Mouse (Mus musculus) liver, postnatal 0 days (tissue): ENCODE data around the gene Cspg5. TPM values are rescaled to one million over a fixed set of nuclear protein-coding genes. Genes with fewer than 3 reads are reported as not detected.

Source experiments
- ATAC-seq: fragments of 200-750 bp; cut with Nextera tagmentation; 2 replicates; pipeline ENCODE4 v1.8.0; 2017; ENCODE audit warnings: mild to moderate bottlenecking, moderate library complexity
- DNase-seq: peaks from one replicate; pipeline ENCODE4 v3.0.0-alpha.2; 2016
- H3K27ac ChIP-seq: fragments of 300-500 bp; sonication (generic); 2 replicates; pipeline ENCODE4 v1.5.1; 2014; ENCODE audit warnings: antibody characterized with exemption, moderate library complexity, mild to moderate bottlenecking, low read depth
- H3K27me3 ChIP-seq: fragments of 300-500 bp; sonication (generic); 2 replicates; pipeline ENCODE4 v1.6.1; 2014; ENCODE audit warnings: low read length, control low read depth, mixed read lengths; ENCODE audit not compliant: insufficient read depth
- H3K36me3 ChIP-seq: fragments of 300-500 bp; sonication (generic); replicated peaks from 2 replicates; pipeline ENCODE4 v1.6.1; 2014; ENCODE audit warnings: mild to moderate bottlenecking, control low read depth, low read length, moderate library complexity, mixed read lengths; ENCODE audit not compliant: insufficient read depth
- H3K4me1 ChIP-seq: fragments of 300-500 bp; sonication (generic); 2 replicates; pipeline ENCODE4 v1.6.1; 2014; ENCODE audit warnings: antibody characterized with exemption, mild to moderate bottlenecking, control low read depth; ENCODE audit not compliant: insufficient read depth
- H3K4me2 ChIP-seq: fragments of 300-500 bp; sonication (generic); 2 replicates; pipeline ENCODE4 v1.6.1; 2014; ENCODE audit warnings: low read depth, mild to moderate bottlenecking, low read length, moderate library complexity, mixed read lengths
- H3K4me3 ChIP-seq: fragments of 300-500 bp; sonication (generic); 2 replicates; pipeline ENCODE4 v1.5.1; 2014; ENCODE audit warnings: low read depth, low read length
- H3K9ac ChIP-seq: fragments of 300-500 bp; sonication (generic); replicated peaks from 2 replicates; pipeline ENCODE4 v1.6.1; 2014; ENCODE audit warnings: mild to moderate bottlenecking, moderate library complexity
- H3K9me3 ChIP-seq: fragments of 300-500 bp; sonication (generic); 2 replicates; pipeline ENCODE4 v1.6.1; 2016; ENCODE audit warnings: mild to moderate bottlenecking, control low read depth, low read length, mixed read lengths
- CTCF ChIP-seq: sonication (generic); IDR thresholded peaks from 2 replicates; pipeline ENCODE4 v1.5.1; 2016; ENCODE audit warnings: antibody characterized with exemption, low read depth
- EP300 ChIP-seq: IDR thresholded peaks from 2 replicates; pipeline ENCODE4 v1.6.1; 2016; ENCODE audit warnings: antibody characterized with exemption, low read depth, mild to moderate bottlenecking
- WGBS: fragments of 180-500 bp; shearing (Covaris S2); extraction: QIAGEN DNeasy Blood & Tissue Kit; methylation state at CpG from one replicate; pipeline ENCODE4 v1.1.7; 2014; ENCODE audit not compliant: insufficient replicate concordance; 5-methylcytosine and 5-hydroxymethylcytosine counted together
- polyA plus RNA-seq: library from polyadenylated mRNA; unstranded; fragments of >200 nt; fragmentation: Nextera tagmentation; extraction: Ambion mirVana; gene quantifications from 2 replicates; pipeline ENCODE4 v1.2.1, GENCODE M21; 2015

Cspg5 gene
- 0.31 and 0.41 TPM in 2 replicates for polyA plus RNA-seq

DNA sequence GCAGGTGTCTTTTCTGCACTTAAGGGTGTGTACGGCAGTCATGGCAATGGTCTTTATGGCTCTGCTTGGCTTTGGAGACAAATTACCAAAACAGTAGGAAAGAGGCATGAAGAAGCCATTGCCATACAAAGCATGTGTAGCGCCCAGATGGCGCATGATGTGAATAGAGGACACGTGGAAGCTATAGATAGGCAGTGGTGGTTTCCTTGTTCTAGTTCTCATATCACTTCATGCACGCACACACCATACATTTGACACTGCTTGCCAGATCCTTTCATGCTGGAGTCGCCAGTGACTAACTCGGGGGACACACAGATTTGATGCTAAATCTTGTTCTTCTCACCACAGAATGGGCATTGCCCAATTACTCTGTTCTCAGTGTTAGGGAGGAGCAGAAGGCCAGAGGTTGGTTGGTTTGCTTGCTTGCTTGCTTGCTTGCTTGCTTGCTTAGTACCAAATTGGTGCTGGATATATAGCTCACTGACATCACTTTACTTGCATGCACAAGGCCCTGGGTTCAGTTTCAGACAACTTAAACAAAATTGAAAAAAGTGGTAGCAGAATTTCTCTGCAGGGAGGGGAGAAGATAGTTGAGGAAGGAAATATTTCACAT, at the start of gene Cspg5:
Gene Cspg5, plus strand, starts transcription at position 563 of the 613 bp plus-strand sequence.
- Histone ChIP-seq H3K4me3 (peak within 1 kb of the TSS; percentile 62), H3K9ac (no peak within 1 kb of the TSS), H3K27me3 (peaks cover 23% of the 10 kb centered on the region), H3K27ac (no peak within 1 kb of the TSS), H3K4me1 (peaks cover 11% of the 10 kb centered on the region), H3K4me2 (peak within 1 kb of the TSS; percentile 99), H3K9me3 (no peaks in the 10 kb centered on the region), H3K36me3 (peaks cover 3% of the 10 kb centered on the region)
- ATAC-seq (no peak), DNase-seq (no peak)
- 53% methylated on average over 7 of the region's 7 CpGs for WGBS
- TF ChIP-seq EP300 (no peak), CTCF (no peak)

DNA sequence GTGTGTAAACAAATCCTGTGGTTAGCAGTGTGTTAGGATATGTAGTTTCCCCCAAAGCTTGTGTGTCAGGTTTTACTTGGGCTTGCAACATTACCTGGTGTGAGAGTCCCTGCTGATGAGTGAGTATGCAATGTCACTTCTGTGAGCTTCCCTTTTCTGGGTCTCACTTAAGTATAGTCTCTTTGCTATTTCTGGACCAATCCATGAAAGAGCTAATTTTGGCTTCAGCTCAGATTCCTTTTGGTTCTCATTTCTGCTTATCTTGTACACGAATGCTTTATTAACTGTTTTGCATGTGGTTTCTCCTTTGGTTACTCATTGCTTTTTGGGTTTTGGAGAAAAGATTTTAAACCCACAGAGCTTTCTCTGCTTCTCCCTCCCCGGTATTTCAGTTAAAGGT, 43.7 kb upstream of the Cspg5 start:
- no peak for TF ChIP-seq CTCF
- Histone ChIP-seq H3K27ac (no peak overlapping the region), H3K4me3 (no peak overlapping the region), H3K36me3 (peaks cover 60% of the 10 kb centered on the region), H3K9me3 (no peaks in the 10 kb centered on the region), H3K27me3 (no peaks in the 10 kb centered on the region), H3K4me1 (no peaks in the 10 kb centered on the region), H3K4me2 (no peak overlapping the region), H3K9ac (no peak overlapping the region)
- ATAC-seq: no peak
- DNase-seq: no peak
- 57% methylated on average over 2 of the region's 2 CpGs for WGBS

DNA sequence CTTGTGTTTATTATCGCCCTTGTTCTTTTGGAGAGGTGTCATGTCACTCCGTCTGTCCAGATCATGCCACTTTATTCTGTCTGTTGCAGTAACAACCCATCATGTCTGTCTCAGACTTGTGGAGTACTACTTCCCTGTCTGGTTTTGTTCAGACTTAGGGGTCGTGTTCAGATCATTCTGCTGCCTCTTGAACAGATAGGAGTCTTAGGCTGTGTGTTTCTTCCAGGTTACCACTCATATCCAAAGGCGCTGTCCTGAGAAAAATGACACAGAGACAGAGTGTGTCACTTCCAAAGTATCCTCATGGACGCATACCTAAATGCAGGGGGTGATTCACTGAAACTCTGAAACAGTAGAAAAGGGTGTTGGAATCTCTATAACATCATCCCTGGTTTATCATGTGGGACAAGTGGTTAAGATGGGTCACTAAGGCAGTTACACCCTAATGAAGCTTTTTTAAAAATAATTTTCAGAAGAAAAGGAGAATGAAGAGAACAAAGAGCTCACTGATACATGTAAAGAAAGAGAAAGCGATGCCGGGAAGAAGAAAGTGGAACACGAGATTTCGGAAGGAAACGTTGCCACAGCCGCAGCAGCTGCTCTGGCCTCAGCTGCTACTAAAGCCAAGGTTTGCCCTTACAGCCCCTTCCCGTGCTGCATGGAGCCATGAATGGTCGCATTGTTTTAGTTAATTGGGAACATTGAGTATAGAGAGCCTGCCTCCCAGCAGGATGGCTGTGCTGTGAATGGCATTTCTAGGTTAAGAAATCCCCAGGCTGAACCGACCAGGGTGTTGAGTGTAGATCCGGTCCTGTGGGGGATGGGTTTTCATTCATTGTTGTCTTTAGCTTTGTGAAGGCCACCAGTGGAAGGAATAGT, 37.8 kb upstream of the Cspg5 start:
- ATAC-seq (no peak), DNase-seq (no peak)
- Histone ChIP-seq H3K4me3 (no peak overlapping the region), H3K4me1 (no peaks in the 10 kb centered on the region), H3K27ac (no peak overlapping the region), H3K4me2 (no peak overlapping the region), H3K9me3 (no peaks in the 10 kb centered on the region), H3K36me3 (peaks cover 64% of the 10 kb centered on the region), H3K27me3 (no peaks in the 10 kb centered on the region), H3K9ac (no peak overlapping the region)
- TF ChIP-seq EP300: no peak
- TF ChIP-seq CTCF: no peak
- 79% methylated on average over 15 of the region's 15 CpGs for WGBS

DNA sequence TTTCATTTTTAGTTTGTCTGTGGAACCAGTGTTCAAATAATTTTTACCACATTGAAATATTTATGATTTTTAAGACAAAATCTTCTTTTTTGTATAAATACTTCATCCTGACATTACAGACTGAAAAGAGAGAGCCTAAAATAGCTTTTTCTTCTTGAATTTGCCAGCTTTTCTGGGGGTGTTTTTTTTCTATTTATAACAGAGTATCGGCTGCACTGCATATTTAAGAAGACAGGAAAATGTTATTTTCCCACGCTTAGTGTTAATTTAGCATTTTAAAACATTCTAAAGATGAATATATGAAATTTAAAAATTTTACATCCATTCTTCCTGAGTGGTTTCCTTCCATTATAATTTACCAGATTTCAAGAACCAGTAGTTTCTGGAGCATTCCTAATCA, 37.1 kb upstream of the Cspg5 start:
- Histone ChIP-seq H3K9me3 (no peaks in the 10 kb centered on the region), H3K27ac (no peak overlapping the region), H3K27me3 (no peaks in the 10 kb centered on the region), H3K9ac (no peak overlapping the region), H3K4me2 (no peak overlapping the region), H3K4me3 (no peak overlapping the region), H3K4me1 (no peaks in the 10 kb centered on the region), H3K36me3 (peaks cover 64% of the 10 kb centered on the region)
- TF ChIP-seq CTCF (no peak), EP300 (no peak)
- no peak for ATAC-seq
- 89% methylated on average over 2 of the region's 2 CpGs for WGBS
- DNase-seq: no peak

DNA sequence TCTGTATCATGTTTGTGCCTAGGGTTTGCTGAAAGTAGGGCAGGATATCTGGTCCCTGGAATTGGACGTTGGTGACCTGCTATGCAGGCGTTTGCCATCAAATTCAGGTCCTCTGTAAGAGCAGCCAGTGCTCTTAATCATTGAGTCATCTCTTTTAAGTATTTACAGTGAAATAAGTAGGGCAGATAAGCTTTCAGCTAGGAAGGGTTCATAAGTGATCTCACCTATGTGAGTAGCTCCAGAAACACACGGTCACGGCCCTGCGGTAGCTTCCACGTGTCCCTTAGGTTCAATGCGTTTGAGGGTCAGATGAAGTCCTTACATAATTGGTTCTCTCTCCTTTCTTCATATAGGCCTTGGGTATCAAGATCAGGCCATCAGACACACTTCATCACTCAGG, 35.3 kb upstream of the Cspg5 start:
- H3K4me2 ChIP-seq: no peak overlapping the region
- no peak for DNase-seq
- H3K9ac ChIP-seq: no peak overlapping the region
- TF ChIP-seq CTCF: no peak
- TF ChIP-seq EP300: no peak
- WGBS: 71% methylated on average over 7 of the region's 7 CpGs
- no peaks in the 10 kb centered on the region for H3K27me3 ChIP-seq
- no peaks in the 10 kb centered on the region for H3K9me3 ChIP-seq
- H3K4me1 ChIP-seq: no peaks in the 10 kb centered on the region
- H3K4me3 ChIP-seq: no peak overlapping the region
- ATAC-seq: no peak
- peaks cover 67% of the 10 kb centered on the region for H3K36me3 ChIP-seq
- H3K27ac ChIP-seq: no peak overlapping the region

DNA sequence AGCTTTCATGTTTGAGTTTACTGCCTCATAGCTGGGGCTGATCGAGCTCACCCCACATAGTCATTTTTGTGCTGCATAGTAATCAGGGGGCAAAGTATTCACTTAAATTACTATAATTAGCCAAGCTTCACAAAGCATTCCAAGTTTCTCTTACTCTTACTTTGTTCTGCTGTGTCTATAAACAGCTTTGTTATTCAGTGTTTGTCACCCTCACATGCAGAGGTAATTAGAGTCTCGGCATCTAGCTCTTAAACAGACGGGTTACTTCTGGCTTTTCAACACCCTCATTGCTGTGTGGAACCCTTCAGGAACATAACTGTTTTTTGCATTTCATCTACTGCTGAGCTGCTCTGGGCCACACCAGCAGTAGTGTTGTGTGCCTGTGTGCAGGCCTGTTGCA, 34.6 kb upstream of the Cspg5 start:
- no peaks in the 10 kb centered on the region for H3K4me1 ChIP-seq
- H3K9ac ChIP-seq: no peak overlapping the region
- ATAC-seq (no peak), DNase-seq (no peak)
- H3K4me3 ChIP-seq: no peak overlapping the region
- H3K27ac ChIP-seq: no peak overlapping the region
- TF ChIP-seq EP300 (no peak), CTCF (no peak)
- 89% methylated on average over 3 of the region's 3 CpGs for WGBS
- H3K9me3 ChIP-seq: no peaks in the 10 kb centered on the region
- peaks cover 66% of the 10 kb centered on the region for H3K36me3 ChIP-seq
- H3K4me2 ChIP-seq: no peak overlapping the region
- no peaks in the 10 kb centered on the region for H3K27me3 ChIP-seq
